Mouse (Mus musculus): ENCODE measurements around the gene C530008M17Rik. TPM values are rescaled to one million over a fixed set of nuclear protein-coding genes. Genes with fewer than 3 reads are reported as not detected.

Gene C530008M17Rik
- polyA plus RNA-seq, 1 experiment from 2014 or later, result 58.5 TPM

GRCm38 (mm10) chr5:76818807-76819206, 162.5 kb downstream of the C530008M17Rik start:
- WGBS, result 85% methylated on average over 6 of the region's 6 CpGs
- ATAC-seq (ENCODE audit: low read depth), result no peak

GRCm38 (mm10) chr5:76822097-76822496, 165.8 kb downstream of the C530008M17Rik start:
- 91% methylated on average over 15 of the region's 15 CpGs for WGBS
- Histone ChIP-seq H3K4me3 (no peak overlapping the region), H3K4me1 (replicated peaks) (peaks cover 2% of the 10 kb centered on the region), H3K4me2 (no peak overlapping the region), H3K27ac (replicated peaks) (no peak overlapping the region), H3K9me3 (no peaks in the 10 kb centered on the region), H3K36me3 (peaks cover 15% of the 10 kb centered on the region), H3K27me3 (no peaks in the 10 kb centered on the region), H3K9ac (no peak overlapping the region)
- ATAC-seq (ENCODE audit: low read depth), result no peak

More at GRCm38 (mm10) chr5:76818807-76819206, 162.5 kb downstream of the C530008M17Rik start:
- peaks cover 15% of the 10 kb centered on the region for H3K36me3 ChIP-seq
- H3K9ac ChIP-seq, result no peak overlapping the region
- H3K27ac ChIP-seq (replicated peaks), result no peak overlapping the region
- no peaks in the 10 kb centered on the region for H3K27me3 ChIP-seq
- H3K4me3 ChIP-seq, result no peak overlapping the region
- H3K9me3 ChIP-seq, result no peaks in the 10 kb centered on the region
- no peak overlapping the region for H3K4me2 ChIP-seq
- peaks cover 30% of the 10 kb centered on the region for H3K4me1 ChIP-seq (replicated peaks)

GRCm38 (mm10) chr5:76828527-76829240, 172.4 kb downstream of the C530008M17Rik start:
- H3K9me3 ChIP-seq, result no peaks in the 10 kb centered on the region
- peaks cover 39% of the 10 kb centered on the region for H3K4me1 ChIP-seq (replicated peaks)
- no peak overlapping the region for H3K4me2 ChIP-seq
- WGBS, result 45% methylated on average over 7 of the region's 7 CpGs
- no peaks in the 10 kb centered on the region for H3K27me3 ChIP-seq
- H3K27ac ChIP-seq (replicated peaks), result peak overlapping the region; percentile 85
- H3K4me3 ChIP-seq, result no peak overlapping the region
- ATAC-seq (ENCODE audit: low read depth), result peak; percentile 86
- no peak overlapping the region for H3K9ac ChIP-seq
- H3K36me3 ChIP-seq, result peaks cover 2% of the 10 kb centered on the region; the same call in 1 of the 2 replicates

- no peaks in the 10 kb centered on the region for H3K9me3 ChIP-seq
- no peak overlapping the region for H3K9ac ChIP-seq
- WGBS, result 52% methylated on average over 17 of the region's 17 CpGs
- peaks cover 36% of the 10 kb centered on the region for H3K4me1 ChIP-seq (replicated peaks)
- no peak for ATAC-seq (ENCODE audit: low read depth)
- H3K27ac ChIP-seq (replicated peaks), result peak overlapping the region; percentile 18; the same call in 1 of the 2 replicates
- H3K4me2 ChIP-seq, result no peak overlapping the region
- peaks cover 2% of the 10 kb centered on the region; the same call in 1 of the 2 replicates for H3K36me3 ChIP-seq
- H3K4me3 ChIP-seq, result no peak overlapping the region
- H3K27me3 ChIP-seq, result no peaks in the 10 kb centered on the region
These were observed 176.4 kb downstream of the C530008M17Rik start for GRCm38 (mm10) chr5:76832529-76833210.

GRCm38 (mm10) chr5:76837018-76837417, 180.7 kb downstream of the C530008M17Rik start:
- 0 out of 2 replicates have a peak, but pooled peaks cover 2% of the 10 kb centered on the region for H3K36me3 ChIP-seq
- peak overlapping the region; percentile 76; the same call in 1 of the 2 replicates for H3K27ac ChIP-seq (replicated peaks)
- 58% methylated on average over 5 of the region's 5 CpGs for WGBS
- no peak overlapping the region for H3K9ac ChIP-seq
- peaks cover 13% of the 10 kb centered on the region for H3K4me1 ChIP-seq (replicated peaks)
- 0 out of 2 replicates have a peak, but pooled peaks have one; percentile 42 for ATAC-seq (ENCODE audit: low read depth)
- no peaks in the 10 kb centered on the region for H3K9me3 ChIP-seq
- no peaks in the 10 kb centered on the region for H3K27me3 ChIP-seq
- no peak overlapping the region for H3K4me3 ChIP-seq
- H3K4me2 ChIP-seq, result no peak overlapping the region

- 83% methylated on average over 6 of the region's 6 CpGs for WGBS
- H3K9ac ChIP-seq, result no peak overlapping the region
- H3K27ac ChIP-seq (replicated peaks), result no peak overlapping the region
- H3K27me3 ChIP-seq, result no peaks in the 10 kb centered on the region
- no peak overlapping the region for H3K4me2 ChIP-seq
- H3K36me3 ChIP-seq, result no peaks in the 10 kb centered on the region
- no peak for ATAC-seq (ENCODE audit: low read depth)
- H3K4me3 ChIP-seq, result no peak overlapping the region
- H3K4me1 ChIP-seq (replicated peaks), result peaks cover 19% of the 10 kb centered on the region
- no peaks in the 10 kb centered on the region for H3K9me3 ChIP-seq
These were observed 183.5 kb downstream of the C530008M17Rik start for GRCm38 (mm10) chr5:76839786-76840185.

- H3K27ac ChIP-seq (replicated peaks), result no peak overlapping the region
- H3K9me3 ChIP-seq, result no peaks in the 10 kb centered on the region
- H3K36me3 ChIP-seq, result no peaks in the 10 kb centered on the region
- H3K9ac ChIP-seq, result no peak overlapping the region
- no peak overlapping the region for H3K4me2 ChIP-seq
- no peaks in the 10 kb centered on the region for H3K27me3 ChIP-seq
- no peak for ATAC-seq (ENCODE audit: low read depth)
- H3K4me1 ChIP-seq (replicated peaks), result peaks cover 24% of the 10 kb centered on the region
- no peak overlapping the region for H3K4me3 ChIP-seq
- 85% methylated on average over 2 of the region's 2 CpGs for WGBS
These were observed 185.5 kb downstream of the C530008M17Rik start for GRCm38 (mm10) chr5:76841859-76842258.

- Histone ChIP-seq H3K27me3 (no peaks in the 10 kb centered on the region), H3K4me3 (no peak overlapping the region), H3K4me1 (replicated peaks) (peaks cover 24% of the 10 kb centered on the region), H3K4me2 (no peak overlapping the region), H3K27ac (replicated peaks) (no peak overlapping the region), H3K9ac (no peak overlapping the region), H3K9me3 (no peaks in the 10 kb centered on the region), H3K36me3 (no peaks in the 10 kb centered on the region)
- WGBS, result 19% methylated on average over 4 of the region's 4 CpGs
- no peak for ATAC-seq (ENCODE audit: low read depth)
These were observed 187.1 kb downstream of the C530008M17Rik start for GRCm38 (mm10) chr5:76843448-76843847.

- no peak overlapping the region for H3K4me3 ChIP-seq
- no peak overlapping the region for H3K4me2 ChIP-seq
- peaks cover 24% of the 10 kb centered on the region for H3K4me1 ChIP-seq (replicated peaks)
- H3K9ac ChIP-seq, result peak overlapping the region; percentile 22; the same call in 1 of the 2 replicates
- peaks cover 4% of the 10 kb centered on the region for H3K36me3 ChIP-seq
- H3K9me3 ChIP-seq, result no peaks in the 10 kb centered on the region
- peak; percentile 44; the same call in 1 of the 2 replicates for ATAC-seq (ENCODE audit: low read depth)
- peak overlapping the region; percentile 49; the same call in 1 of the 2 replicates for H3K27ac ChIP-seq (replicated peaks)
- 92% methylated on average over 9 of the region's 9 CpGs for WGBS
- H3K27me3 ChIP-seq, result no peaks in the 10 kb centered on the region
These were observed 187.6 kb downstream of the C530008M17Rik start for GRCm38 (mm10) chr5:76843851-76844419.

- Histone ChIP-seq H3K36me3 (peaks cover 6% of the 10 kb centered on the region), H3K4me3 (no peak overlapping the region), H3K9ac (no peak overlapping the region), H3K4me1 (replicated peaks) (peaks cover 24% of the 10 kb centered on the region), H3K27me3 (no peaks in the 10 kb centered on the region), H3K27ac (replicated peaks) (peak overlapping the region; percentile 49), H3K4me2 (peak overlapping the region; percentile 2; the same call in 1 of the 2 replicates), H3K9me3 (no peaks in the 10 kb centered on the region)
- ATAC-seq (ENCODE audit: low read depth), result no peak; the same call in 1 of the 2 replicates
- WGBS, result 54% methylated on average over 14 of the region's 14 CpGs
These were observed 188.4 kb downstream of the C530008M17Rik start for GRCm38 (mm10) chr5:76844618-76845186.

- no peak overlapping the region for H3K27ac ChIP-seq (replicated peaks)
- H3K4me2 ChIP-seq, result no peak overlapping the region
- H3K4me1 ChIP-seq (replicated peaks), result peaks cover 30% of the 10 kb centered on the region
- peaks cover 8% of the 10 kb centered on the region for H3K36me3 ChIP-seq
- no peak overlapping the region for H3K9ac ChIP-seq
- ATAC-seq (ENCODE audit: low read depth), result no peak
- H3K9me3 ChIP-seq, result no peaks in the 10 kb centered on the region
- 85% methylated on average over 6 of the region's 6 CpGs for WGBS
- H3K4me3 ChIP-seq, result no peak overlapping the region
- H3K27me3 ChIP-seq, result no peaks in the 10 kb centered on the region
These were observed 190.8 kb downstream of the C530008M17Rik start for GRCm38 (mm10) chr5:76847106-76847505.
